Mouse (Mus musculus): ENCODE measurements around the gene Fxn.

DNA sequence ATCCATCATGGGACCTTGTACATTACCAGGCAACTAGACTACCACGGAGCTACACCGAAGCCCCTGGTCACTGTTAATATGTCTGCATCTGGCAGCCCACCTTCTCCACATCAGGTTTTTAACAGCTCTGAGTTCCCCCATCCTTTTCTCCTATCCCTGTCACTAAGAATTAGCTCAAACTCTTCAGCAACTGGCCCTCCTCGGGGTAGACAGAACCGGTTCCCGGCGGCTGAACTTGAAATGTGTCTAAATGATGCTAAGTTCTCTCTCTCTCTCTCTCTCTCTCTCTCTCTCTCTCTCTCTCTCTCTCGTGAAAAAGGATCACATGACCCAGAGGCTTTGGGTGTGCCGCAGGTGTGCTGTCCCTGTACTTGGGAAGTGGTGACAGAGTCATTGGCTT lies 39.1 kb downstream of the Fxn start:
- TF ChIP-seq CTCF (conservative IDR thresholded peaks at IDR 0.05 in 1 of 2, IDR thresholded peaks at IDR 0.05 in 1 of 2; ENCODE audit: low read depth in 2 of 2, low read length in 2 of 2) (no peak), RAD21 (IDR thresholded peaks at IDR 0.05; ENCODE audit: low read depth, low read length) (no peak), POLR2A (IDR thresholded peaks at IDR 0.05; ENCODE audit: low read depth, low read length) (no peak), TCF12 (IDR thresholded peaks at IDR 0.05; ENCODE audit: low read depth, low read length) (no peak), SMC3 (IDR thresholded peaks at IDR 0.05; ENCODE audit: low read depth, low read length) (no peak), MAX (IDR thresholded peaks at IDR 0.05; ENCODE audit: low read length) (no peak)
